Mouse (Mus musculus) forelimb bud, embryonic 11.5 days (tissue): ENCODE results near the gene Olfr315.
A peak's percentile ranks its signal among the peaks of the same experiment; 100 is the strongest.
"Not testable (repeated sequence)": the region's sequence is repeated elsewhere in the genome, so short reads cannot be mapped to it uniquely, and the experiment has no call there.

ENCODE experiments used
- DNase-seq: peaks from one replicate; pipeline ENCODE4 v3.0.0-alpha.2; 2012; ENCODE audit warnings: low read depth, low spot score

Olfr315 gene

DNA sequence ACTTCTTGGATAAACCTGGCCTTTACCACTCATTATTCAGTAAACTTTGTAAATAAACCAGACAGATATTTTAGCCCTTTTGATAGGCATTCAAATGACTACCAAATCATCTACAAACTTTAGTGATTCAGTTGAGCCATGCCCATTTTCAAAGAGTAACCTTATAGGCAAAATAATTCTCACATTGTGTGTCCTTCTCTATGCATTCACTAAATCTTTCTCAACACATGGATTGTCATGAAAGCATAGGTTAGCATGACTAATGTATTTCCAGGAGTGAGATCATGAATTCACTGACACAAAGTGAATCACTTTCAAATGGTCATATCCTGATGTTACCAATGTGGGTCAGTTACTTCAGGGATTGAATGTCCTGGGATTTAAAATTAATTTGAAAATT is at the start of gene Olfr315:
Gene Olfr315, plus strand, starts transcription at position 301 of the 400 bp plus-strand sequence.
- no peak for DNase-seq

DNA sequence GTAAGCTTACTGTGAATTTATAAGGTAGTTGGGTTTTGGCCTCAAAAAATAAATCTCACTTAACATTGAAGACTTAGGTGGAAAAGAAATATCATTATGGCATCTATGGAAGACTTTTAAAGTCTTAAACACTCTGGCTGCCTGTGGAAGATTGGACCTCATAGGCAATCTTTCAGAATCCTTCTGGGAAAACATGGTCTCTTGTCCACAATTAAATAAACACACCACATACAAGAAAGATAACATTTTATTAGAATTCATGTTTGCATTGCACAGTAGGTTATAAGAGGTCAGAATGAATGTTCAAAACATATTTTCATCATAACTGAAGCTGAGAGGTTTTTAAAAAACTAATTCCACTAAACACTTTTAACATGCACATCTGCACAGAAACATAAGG is 49.1 kb upstream of the Olfr315 start, which contains the start of gene Olfr318:
Gene Olfr318, minus strand, starts transcription at position 101 of the 400 bp plus-strand sequence.
- no peak for DNase-seq

DNA sequence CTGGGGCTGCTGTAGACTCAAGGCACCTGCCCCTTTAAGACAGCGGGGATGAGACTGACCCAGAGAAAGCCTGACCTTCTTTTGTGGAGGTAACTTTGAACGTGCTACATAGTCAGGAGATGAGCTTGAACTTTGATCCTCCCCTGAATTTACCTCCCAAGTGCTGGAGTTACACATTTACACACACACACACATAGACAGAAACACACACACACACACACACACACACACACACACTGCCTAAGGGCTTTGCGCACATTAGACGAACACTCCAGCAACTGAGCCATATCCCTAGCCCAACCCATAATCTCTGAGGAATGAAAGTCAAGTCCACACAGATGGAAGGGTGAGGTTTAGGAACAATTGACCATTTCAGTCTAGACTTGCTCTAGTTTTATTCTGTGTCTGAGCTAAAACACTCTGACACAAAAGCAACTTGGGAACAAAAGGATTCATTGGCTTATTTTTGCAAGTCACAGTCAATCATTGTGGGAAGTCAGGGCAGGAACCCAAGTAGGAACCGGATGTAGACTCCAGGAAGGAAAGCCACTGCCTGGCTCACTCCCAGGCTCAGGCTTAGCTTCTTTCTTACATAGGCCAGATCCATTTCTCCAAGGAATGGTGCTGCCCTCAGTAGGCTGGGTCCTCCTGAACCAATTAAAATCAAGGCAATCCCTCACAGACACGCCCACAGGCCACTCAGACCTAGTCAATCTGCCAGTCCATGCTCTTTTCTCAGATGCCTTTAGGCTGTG is 44.9 kb upstream of the Olfr315 start:
- DNase-seq, result not testable (repeated sequence)

DNA sequence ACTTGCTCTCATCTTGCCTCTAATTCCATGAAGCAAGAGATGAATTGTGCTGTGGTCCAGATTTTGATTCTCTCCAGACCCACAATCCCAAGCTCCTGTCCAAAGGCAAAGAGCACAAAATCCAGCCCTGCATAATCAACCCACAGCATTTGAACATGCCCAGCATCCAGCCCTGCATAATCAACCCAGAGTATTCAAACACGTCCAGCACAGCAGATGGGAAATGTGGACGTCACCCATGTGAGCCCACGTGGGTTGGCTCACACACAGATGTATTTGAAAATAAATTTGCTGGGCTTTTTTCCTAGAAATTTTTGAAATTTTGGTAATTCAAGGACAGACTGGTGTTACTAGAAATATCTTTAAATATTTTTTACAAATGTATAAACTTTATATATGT is 39.6 kb upstream of the Olfr315 start:
- DNase-seq, result no peak

DNA sequence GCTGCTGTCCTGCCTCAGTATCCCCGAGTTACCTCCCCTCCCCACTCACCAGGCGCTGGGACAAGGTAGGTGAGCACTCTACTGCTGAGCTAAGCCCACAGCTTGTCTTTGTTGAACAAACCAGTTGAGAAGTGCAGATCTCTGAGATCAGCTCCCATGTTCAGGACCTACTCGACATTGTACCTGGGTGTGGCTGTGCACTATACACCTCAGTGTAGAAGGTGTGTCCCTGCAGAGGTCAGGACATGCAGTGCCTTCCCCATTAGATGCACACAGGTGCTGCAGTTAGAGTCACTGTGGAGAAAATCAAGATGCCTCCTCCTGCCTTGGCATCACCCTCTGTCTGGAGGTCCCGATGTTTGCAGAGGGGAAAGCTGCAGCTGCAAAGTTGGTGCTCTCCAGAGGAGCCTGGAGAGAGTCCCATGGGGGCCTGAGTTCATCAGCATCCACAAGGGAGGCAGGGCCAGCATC is 34.2 kb upstream of the Olfr315 start, which contains the start of gene Olfr317:
Gene Olfr317, minus strand, starts transcription at position 421 of the 471 bp plus-strand sequence.
- no peak for DNase-seq

DNA sequence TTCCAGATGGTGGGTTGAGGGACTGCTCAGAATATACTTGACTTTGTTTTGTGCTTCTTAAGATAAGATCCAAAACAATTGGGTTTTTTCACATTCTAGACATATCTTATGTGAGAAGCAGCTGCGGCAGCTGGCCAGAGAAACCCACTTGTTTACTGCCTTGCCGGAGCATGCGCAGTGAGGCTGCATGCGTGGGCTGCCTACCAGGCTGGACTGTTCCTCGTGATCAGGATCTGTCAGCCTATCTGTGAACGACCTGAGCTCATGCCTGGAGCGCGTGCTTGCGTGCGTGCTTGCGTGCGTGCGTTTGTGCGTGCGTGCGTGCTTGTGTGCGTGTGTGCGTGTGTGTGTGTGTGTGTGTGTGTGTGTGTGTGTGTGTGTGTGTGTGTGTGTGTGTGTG is 21.9 kb upstream of the Olfr315 start:
- not testable (repeated sequence) for DNase-seq

DNA sequence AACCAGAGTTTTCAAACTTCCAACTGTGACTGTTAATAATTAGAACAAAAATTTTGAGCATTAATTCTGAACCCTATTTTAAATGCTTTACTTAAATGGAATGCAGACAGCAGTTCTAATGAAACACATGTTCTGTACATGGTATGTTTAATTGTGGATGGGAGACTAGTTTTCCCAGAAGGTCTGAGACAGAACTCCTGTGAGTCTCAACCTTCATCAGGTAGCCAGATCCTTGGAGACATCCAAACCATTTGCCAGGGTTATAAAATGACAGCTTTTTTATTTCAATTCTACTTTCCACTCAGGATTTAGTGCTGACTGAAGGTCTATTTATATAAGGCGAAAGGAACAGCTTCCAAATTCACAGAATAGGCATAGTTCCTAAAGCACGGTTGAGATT is 20.6 kb upstream of the Olfr315 start, which contains the start of gene Olfr316:
Gene Olfr316, plus strand, starts transcription at position 301 of the 400 bp plus-strand sequence.
- no peak for DNase-seq

DNA sequence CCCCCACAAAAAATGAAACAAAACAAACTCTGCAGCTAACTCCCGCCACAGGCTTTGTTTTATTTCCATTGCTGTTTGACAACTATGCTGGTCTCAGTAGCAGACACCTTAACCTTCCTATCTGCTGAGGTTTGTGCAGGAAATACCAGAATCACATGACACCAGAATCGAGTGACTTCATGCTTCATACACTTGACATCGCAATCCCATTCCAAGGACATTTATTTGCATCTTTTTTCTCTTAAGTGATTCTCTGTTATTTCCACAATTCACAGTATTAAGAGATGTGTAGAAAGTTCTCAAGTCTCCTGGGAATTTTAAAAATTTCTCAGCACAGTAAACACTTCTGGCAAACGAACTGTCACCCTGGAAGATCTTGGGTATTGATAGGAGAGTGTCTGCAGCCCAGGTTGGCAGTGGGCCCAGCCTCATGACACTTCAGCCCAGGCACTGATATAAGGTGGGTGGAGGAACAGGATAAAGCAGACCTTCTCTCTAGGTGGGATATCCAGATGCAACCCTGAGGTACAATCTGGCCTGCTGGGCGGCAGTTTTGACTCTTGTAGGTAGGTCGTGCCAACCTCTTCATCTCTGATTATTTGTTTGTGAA is 9.6 kb downstream of the Olfr315 start, which contains the start of gene Olfr314:
Gene Olfr314, plus strand, starts transcription at position 473 of the 610 bp plus-strand sequence.
- DNase-seq, result no peak

DNA sequence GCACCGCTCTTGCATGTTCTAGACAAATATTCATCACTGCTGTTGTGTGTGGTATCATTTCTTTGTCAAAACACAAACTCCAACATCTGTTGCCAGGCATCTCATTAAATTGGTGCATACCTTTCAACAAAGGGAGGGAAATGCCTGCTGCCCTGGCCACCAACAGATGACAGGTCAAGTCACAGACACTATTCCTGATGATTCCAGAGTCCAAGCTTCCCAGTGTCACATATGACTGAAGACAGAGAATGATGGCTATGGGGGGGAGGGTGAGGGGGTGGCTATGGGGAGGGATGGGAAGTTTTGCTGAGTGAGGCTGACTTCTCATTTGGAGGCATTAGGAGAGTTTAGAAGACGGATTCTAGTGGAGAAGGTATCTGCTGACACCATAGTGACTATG is 11.2 kb downstream of the Olfr315 start:
- DNase-seq, result no peak

DNA sequence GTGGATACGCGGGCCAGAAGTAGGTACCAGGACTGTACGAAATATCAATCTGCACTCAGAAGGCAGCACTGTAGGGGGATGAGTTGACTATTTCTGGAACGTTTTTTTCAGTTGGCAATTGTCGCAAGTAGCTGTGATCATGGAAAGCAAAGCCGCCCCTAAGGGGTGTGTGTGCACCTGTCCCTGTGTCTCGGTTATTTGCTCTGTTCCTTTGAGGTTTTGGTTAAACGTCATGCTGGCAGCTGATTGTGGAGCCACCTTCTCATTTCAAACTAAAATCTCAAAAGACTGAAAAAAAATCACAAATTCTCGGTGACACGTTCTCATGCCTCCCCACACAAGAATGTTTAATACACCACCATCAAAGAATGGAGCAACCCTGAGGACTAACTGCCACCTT is 14.7 kb downstream of the Olfr315 start:
- no peak for DNase-seq

DNA sequence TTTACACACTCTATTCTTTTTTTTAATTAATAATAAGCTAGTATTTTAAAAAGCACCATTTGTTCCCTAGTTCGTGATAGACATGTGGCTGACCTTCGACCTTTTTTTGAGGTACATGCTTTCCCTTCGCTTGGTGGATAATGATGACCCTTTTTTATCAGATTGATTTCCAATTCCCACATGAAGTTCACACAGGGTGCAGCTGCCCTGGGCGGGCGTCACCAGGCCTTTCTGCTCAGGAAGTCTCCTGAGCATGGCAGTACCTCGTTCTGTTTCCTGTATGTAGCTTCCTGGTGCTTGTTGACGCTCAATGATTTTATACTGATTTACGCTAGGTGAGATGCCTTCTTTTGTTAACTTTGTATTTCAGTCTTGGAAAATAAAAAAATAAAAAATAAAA is 15.4 kb downstream of the Olfr315 start:
- no peak for DNase-seq

DNA sequence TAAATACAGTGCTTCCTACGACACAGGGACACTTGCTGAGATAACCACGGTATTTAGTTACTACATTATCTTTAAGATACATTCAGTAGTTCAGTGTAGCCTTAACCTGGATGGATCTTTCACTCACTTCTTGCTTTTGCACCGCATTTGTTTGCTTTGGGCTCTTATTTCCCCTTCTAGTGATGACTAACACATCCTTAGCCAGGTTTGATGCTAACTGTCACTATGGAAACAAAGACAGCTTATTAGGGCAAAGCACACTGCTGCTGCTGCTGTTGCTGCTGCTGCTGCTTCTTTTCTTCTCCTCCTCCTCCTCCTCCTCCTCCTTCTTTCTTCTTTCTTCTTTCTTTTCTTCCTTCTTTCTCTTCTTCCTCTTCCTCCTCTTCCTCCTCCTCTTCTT is 16.5 kb downstream of the Olfr315 start:
- DNase-seq, result no peak

DNA sequence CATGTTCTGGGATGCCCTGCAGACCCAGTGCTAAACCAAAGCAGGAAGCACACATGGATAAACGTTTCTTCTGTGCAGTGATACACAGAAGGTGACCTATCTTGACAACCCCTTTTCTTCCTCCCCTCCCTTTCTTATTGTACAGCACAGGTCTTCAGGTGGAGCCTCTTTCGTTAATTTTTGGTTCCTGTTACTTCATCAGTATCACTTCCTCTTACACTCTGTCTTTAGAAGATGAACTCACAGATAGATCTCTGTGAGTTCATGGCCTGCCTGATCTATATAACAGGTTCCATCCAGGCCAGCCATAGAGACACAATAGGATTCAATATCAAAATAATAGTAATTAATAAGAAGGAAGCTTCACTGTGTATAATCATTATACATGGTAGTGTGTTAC is 17.1 kb downstream of the Olfr315 start:
- no peak for DNase-seq

DNA sequence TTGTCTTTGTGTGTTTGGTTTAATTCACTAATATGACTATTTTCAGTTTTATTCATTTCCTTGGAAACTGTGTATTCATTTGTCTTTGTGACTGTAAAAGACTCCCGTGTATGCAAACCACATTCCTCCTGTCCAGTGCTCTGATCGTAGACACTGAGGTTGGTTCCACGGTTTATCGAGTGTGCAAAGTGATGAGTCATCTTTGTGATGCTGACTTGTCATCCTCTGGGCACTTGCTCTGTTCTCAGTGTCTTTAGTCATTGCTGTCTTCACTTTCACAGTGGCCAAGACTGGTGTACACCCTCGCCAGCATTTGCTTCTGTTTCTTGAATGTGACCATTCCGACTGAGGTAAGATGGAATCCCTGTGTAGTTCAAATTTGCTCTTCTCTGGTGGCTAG is 17.7 kb downstream of the Olfr315 start:
- DNase-seq, result no peak

DNA sequence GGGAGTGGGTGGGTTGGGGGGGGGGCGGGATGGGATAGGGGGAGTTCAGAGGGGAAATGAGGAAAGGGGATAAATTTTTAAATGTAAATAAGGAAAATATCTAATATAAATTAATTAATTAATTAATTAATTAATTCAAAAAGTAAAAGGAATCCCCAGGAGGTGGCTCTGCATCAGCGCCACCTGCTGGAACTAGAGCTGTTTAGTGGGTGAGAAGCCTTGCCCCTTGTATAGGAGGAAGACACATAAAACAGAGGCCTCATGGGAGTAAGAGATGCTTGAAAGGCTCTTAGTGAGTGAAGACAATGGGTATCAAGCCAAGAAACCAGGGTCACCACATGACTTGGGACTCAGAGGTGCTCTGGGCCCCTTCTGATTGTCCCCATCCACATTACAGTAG is 22.9 kb downstream of the Olfr315 start:
- DNase-seq, result no peak

DNA sequence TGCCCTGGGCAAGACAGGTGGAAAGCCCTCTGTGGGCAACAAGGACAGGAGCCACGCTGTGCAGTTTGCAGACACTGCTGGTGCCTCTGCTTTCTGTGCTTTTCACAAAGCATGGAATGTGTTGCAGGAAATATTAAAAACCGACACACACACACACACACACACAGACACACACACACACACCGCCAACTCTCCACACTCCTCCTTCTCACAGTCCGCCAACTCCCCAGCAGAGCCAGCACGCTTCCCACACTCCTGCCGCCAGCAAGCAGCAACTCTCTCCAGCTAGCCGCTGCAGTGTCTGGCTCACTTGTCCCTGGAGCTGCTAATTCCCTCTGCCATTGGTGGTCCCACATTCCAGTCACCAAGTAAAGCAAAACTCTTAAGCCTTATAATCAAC is 23.9 kb downstream of the Olfr315 start:
- DNase-seq, result no peak

DNA sequence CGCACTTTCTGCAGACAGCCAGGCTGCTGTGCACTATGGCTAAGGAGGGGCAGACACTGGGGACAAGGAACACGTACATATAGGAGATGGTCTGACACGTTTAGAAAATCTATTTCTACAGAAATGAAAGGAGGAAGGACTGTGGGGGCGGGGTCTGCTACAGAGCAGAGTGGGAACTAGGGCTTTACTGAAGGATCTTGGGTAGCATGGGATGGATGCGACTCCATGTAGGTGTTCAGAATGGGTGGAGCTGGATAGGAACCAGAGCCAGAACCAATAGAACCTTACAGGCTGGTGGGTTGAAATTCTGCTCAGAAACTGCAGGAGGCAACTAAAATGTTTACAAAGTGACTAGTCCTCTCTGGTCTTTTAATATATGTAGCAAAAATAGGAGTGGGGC is 26.8 kb downstream of the Olfr315 start:
- no peak for DNase-seq

DNA sequence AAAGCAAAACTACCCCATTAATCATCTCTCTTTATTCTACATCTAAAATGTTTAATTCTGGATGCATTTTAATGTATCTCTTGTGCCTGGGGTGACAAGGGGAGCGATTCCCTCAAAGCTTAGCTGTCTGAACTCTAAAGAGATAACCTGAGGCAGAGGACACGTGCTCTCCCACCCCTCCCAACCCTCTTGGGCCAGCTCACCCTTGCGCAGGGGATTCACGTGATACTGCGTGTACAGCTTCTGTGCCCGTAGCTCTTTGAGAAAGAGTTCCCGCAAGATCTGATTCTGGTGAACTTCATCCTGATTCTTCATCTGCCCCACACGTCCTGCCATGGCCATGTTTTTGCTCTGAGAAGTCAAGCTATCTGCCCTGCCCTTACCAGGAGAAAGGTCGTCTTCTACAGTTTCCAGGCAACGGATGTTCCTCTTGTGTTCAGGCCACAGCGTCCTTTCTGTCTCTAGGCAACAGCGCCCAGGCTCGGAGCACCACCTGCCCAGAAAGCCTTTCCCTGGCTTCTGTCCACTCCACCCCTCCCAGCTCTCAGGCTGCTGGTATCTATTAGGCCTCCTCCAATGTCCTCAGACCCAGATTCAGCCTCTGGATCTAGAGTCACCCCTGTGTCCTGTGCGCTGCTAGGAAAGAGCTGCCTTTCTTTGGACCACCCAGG is 28.7 kb downstream of the Olfr315 start, which contains the start of gene Fam183b:
Gene Fam183b, minus strand, starts transcription at position 403 of the 671 bp plus-strand sequence.
- peak; percentile 7 for DNase-seq

DNA sequence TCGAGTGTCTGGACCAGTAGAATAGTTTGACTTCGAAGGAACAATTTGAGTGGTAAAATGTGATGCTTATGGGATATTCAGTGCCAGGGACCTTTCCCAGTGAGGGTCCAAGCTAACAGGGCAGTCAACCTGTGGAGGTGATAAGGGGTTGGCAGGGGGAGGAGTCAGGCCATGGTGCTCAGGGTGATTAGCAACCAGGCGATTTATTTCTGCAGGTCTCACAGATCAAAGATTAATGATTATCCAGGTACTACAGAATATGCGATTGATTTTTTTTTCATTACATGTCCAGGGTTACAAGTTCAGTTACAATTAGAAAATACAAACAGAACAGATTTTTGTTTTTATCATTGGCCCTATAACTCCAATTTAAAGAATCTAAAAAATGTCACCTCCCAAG is 30.9 kb downstream of the Olfr315 start:
- no peak for DNase-seq

DNA sequence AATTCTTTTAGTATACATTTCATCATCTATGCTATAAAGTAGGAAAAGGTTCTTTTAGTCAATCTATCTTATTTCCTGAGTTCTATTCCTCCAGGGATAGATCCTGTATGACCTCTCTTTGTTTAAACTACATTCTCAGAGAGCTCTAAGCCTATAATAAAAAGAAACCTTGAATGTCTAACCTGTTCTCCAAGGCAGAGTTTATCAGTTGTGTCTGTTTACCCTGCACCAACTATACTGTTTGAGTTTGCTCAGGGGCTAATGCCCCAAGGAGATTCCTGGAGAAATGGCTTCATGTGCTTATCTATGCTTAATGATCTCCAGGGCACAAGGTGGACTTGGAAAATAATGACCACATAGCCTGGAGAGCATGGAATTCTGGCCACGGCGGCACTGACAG is 31.4 kb downstream of the Olfr315 start:
- DNase-seq, result no peak

DNA sequence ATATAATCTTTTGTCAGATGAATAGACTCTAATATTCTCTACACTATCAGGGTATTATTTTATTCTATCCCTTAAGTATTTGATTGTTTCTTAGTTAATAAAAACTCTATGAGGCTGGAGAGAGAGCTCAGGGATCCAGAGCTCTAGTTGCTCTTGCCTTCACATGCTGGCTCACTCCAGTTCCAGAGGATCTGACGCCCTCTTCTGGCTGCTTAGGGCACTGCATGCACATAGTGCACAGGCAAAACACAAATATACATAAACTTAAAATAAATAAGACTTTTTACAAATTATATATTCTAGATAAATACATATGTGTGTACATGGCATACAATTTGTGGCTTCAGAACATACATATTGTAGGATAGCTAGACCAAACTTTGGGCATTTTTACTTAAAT is 39.0 kb downstream of the Olfr315 start:
- DNase-seq, result no peak

DNA sequence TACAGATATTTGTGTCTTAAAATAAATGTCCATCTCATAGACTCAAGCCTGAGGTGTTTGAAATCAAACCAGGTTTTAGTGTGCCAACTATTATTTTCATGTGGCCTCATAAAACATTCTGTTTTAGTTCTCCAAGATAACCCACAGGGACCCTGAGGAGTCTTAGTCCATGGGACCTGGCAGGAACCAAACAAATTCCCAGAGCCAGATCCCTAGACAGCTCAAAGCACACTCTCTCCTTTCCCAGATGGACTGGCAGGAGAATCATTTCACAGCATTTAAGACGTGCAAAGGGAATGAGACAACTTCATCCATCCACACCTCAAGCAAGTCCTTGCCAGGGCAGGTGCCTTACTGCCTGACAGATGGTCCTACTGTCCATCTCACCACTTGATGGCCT is 41.7 kb downstream of the Olfr315 start, which contains the start of gene Olfr313:
Gene Olfr313, plus strand, starts transcription at position 301 of the 400 bp plus-strand sequence.
- DNase-seq, result not testable (repeated sequence)
